8 mouse cellular contexts compared by ENCODE assay signal in the genomic region with DNA sequence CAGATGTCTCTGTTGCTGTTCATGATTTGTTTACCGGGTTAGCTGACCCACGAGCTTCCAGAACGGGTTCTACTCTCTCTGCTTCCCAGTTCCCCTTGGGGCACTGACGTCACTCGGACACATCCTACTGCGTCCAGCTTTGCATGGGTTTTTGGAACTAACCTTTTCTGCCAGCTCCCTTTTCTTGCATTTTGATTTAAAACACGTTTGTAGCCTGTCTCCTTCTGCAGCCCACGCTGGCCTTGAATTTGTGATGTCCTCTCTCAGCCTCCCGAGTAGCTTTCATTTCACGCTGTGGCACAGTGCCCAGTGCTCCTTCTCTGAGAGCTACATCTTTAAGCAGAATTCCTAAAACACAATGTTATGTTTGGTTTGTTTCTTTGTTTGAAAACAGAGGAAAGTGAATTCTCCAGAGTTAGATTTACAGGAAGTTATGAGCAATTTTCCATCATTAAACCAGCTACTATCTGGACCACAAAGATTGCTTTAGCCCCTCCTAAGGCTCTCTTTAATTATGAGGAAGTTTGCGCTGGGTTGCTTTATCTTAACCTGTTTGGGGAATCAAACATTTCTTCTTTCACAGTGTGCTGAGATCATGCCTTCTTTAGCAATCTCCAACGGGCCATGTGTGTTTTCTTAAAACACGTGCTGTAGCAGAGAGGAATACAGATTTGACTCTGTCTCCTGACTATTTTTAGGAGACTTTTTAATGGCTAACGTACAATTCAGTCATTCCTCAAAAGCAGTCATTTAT. TPM values are rescaled to one million over a fixed set of nuclear protein-coding genes. Genes with fewer than 3 reads are reported as not detected.
A peak's percentile ranks its signal among the peaks of the same experiment; 100 is the strongest.
DNase-seq lines count a peak whose midpoint lies in the region; ATAC-seq and TF ChIP-seq lines count a peak whose summit lies in the region.
"Had no signal": no experiment of that assay in that cellular context is flagged by ENCODE, and none has a peak within 500 bp of the region (broad histone marks: within the 10 kb centered on the region; RNA-seq: fewer than 3 reads in every experiment).

No protein-coding gene starts in this region.

- no peak for TF ChIP-seq CTCF in liver, postnatal 0 days (IDR thresholded peaks at IDR 0.05; ENCODE audit: low read depth)
- no peak for TF ChIP-seq CTCF in brain, embryonic 14.5 days (IDR thresholded peaks at IDR 0.05; ENCODE audit: borderline replicate concordance, extremely low read depth, insufficient read depth, insufficient read length)

- H3K36me3 ChIP-seq in liver, postnatal 0 days (replicated peaks; ENCODE audit: insufficient read depth, low read length) = peaks cover 13% of the 10 kb centered on the region
- H3K36me3 ChIP-seq in stomach, embryonic 16.5 days (ENCODE audit: control insufficient read depth, insufficient read depth, low read length) = no peaks in the 10 kb centered on the region
- H3K36me3 ChIP-seq: limb, embryonic 13.5 days had no signal

- ATAC-seq in liver, postnatal 0 days = 0 out of 2 replicates have a peak, but pooled peaks have one; percentile 40
- no peak for ATAC-seq in stomach, embryonic 16.5 days (ENCODE audit: insufficient read depth, low FRiP score)
- ATAC-seq in monocyte, adult 5-6 weeks (replicated peaks; ENCODE audit: insufficient number of reproducible peaks, low FRiP score, low TSS enrichment, poor library complexity, severe bottlenecking) = no peak

- H3K4me1 ChIP-seq in liver, postnatal 0 days (ENCODE audit: insufficient read depth) = peaks cover 8% of the 10 kb centered on the region
- H3K4me1 ChIP-seq in stomach, embryonic 16.5 days (ENCODE audit: control insufficient read depth, insufficient read depth, low read length) = peaks cover 11% of the 10 kb centered on the region

- no peak overlapping the region for H3K4me3 ChIP-seq in liver, postnatal 0 days (ENCODE audit: low read depth, low read length)
- 0 out of 2 replicates have a peak overlapping the region, but pooled peaks have one; percentile 14 for H3K4me3 ChIP-seq in stomach, embryonic 16.5 days (replicated peaks; ENCODE audit: low read length)
- H3K4me3 ChIP-seq: limb, embryonic 13.5 days had no signal

- TF ChIP-seq EP300 in liver, postnatal 0 days (IDR thresholded peaks at IDR 0.05; ENCODE audit: low read depth) = no peak

- H3K4me2 ChIP-seq in liver, postnatal 0 days (ENCODE audit: low read depth, low read length) = no peak overlapping the region
- peak overlapping the region; percentile 35 for H3K4me2 ChIP-seq in stomach, embryonic 16.5 days (ENCODE audit: low read depth, low read length)
- H3K4me2 ChIP-seq: limb, embryonic 13.5 days had no signal

- no peak for DNase-seq in liver, postnatal 0 days
- no peak for DNase-seq in liver
- peak; percentile 9 for DNase-seq in brain, embryonic 14.5 days (ENCODE audit: low read depth)
- peak; percentile 24 to 56 for DNase-seq in left cerebral cortex, adult 18-20 months (ENCODE audit: low spot score in 2 of 2)
- DNase-seq in embryo, embryonic 10.5 days (ENCODE audit: low spot score) = no peak

- H3K27ac ChIP-seq in liver, postnatal 0 days (ENCODE audit: low read depth) = no peak overlapping the region
- H3K27ac ChIP-seq in stomach, embryonic 16.5 days (ENCODE audit: low read length) = peak overlapping the region; percentile 28; the same call in 1 of the 2 replicates
- H3K27ac ChIP-seq: limb, embryonic 13.5 days had no signal

- TF ChIP-seq POLR2A in brain, embryonic 14.5 days (IDR thresholded peaks at IDR 0.05; ENCODE audit: borderline replicate concordance, extremely low read depth, insufficient read depth, insufficient read length, poor library complexity, severe bottlenecking) = no peak

- no peaks in the 10 kb centered on the region for H3K27me3 ChIP-seq in liver, postnatal 0 days (ENCODE audit: insufficient read depth, low read length)
- H3K27me3 ChIP-seq in stomach, embryonic 16.5 days (ENCODE audit: control insufficient read depth, insufficient read depth, low read length) = no peaks in the 10 kb centered on the region
- H3K27me3 ChIP-seq: limb, embryonic 13.5 days had no signal

- H3K9ac ChIP-seq in liver, postnatal 0 days (replicated peaks) = no peak overlapping the region
- no peak overlapping the region for H3K9ac ChIP-seq in stomach, embryonic 16.5 days (ENCODE audit: low read length)
- H3K9ac ChIP-seq: limb, embryonic 13.5 days had no signal

- no peaks in the 10 kb centered on the region for H3K9me3 ChIP-seq in liver, postnatal 0 days (ENCODE audit: low read length)
- H3K9me3 ChIP-seq in stomach, embryonic 16.5 days (replicated peaks; ENCODE audit: control insufficient read depth, low read length) = no peaks in the 10 kb centered on the region
- H3K9me3 ChIP-seq: limb, embryonic 13.5 days had no signal

- WGBS in liver, postnatal 0 days (ENCODE audit: insufficient replicate concordance) = 45% methylated on average over 14 of the region's 14 CpGs
- 48% methylated on average over 14 of the region's 14 CpGs for WGBS in stomach, embryonic 16.5 days

RNA-seq across cellular contexts. Expression of gene Abcc2, which starts 33.8 kb away (rescaled TPM):
- polyA plus RNA-seq in liver, postnatal 0 days (2015; fragmentation: Nextera tagmentation; extraction: Ambion mirVana) = 37.7 and 38.3 TPM in 2 replicates
- polyA plus RNA-seq in brain, embryonic 14.5 days (2012; rRNA removed) = 0.04 and 0.15 TPM in 2 replicates
- under 1 TPM; 0.05 TPM for total RNA-seq in left cerebral cortex, adult 18-20 months (2021)
- polyA plus RNA-seq in stomach, embryonic 16.5 days (2015; fragmentation: Nextera tagmentation; extraction: Ambion mirVana) = 1.7 and 2.2 TPM in 2 replicates
- 0.76 to 2.6 TPM (median 1.6 TPM) in 3 replicates for total RNA-seq in monocyte, adult 5-6 weeks (2017)

Comparison
In these comparisons a context has a peak if more than half of its experiments do, and no peak if none do; other contexts are left out.
1. DNase-seq: peak in brain, embryonic 14.5 days (single experiment) and left cerebral cortex, adult 18-20 months (2 of 2); none in liver, postnatal 0 days (single experiment), liver (single experiment) and embryo, embryonic 10.5 days (single experiment).
2. RNA of gene Abcc2, which starts 33.8 kb away (polyA plus RNA-seq): 37.7 to 38.3 TPM in liver, postnatal 0 days; 1.7 to 2.2 TPM in stomach, embryonic 16.5 days and 0.04 to 0.15 TPM in brain, embryonic 14.5 days; every median in the first group is over 10 times any median in the second.